In genomic region chr11:88543771-88544170, GRCm38 (mm10) we compare ENCODE assay signal across 33 mouse cellular contexts.
A peak's percentile ranks its signal among the peaks of the same experiment; 100 is the strongest.
DNase-seq lines count a peak whose midpoint lies in the region; ATAC-seq and TF ChIP-seq lines count a peak whose summit lies in the region.
"Had no signal": no experiment of that assay in that cellular context is flagged by ENCODE, and none has a peak within 500 bp of the region (broad histone marks: within the 10 kb centered on the region; RNA-seq: fewer than 3 reads in every experiment).

No protein-coding gene starts in this region.

- TF ChIP-seq EP300 in lung, postnatal 0 days (IDR thresholded peaks at IDR 0.05) = no peak
- 0 out of 2 replicates have a peak, but pooled peaks have one; percentile 24 for TF ChIP-seq EP300 in ES-Bruce4 (IDR thresholded peaks at IDR 0.05; ENCODE audit: insufficient read depth, low read depth, low read length)

- H3K9me3 ChIP-seq in lung, postnatal 0 days (ENCODE audit: low read length) = no peaks in the 10 kb centered on the region
- H3K9me3 ChIP-seq in ES-Bruce4 (replicated peaks; ENCODE audit: control insufficient read depth, insufficient read depth, low read length, poor library complexity, severe bottlenecking) = no peaks in the 10 kb centered on the region
- H3K9me3 ChIP-seq in hindbrain, embryonic 16.5 days (ENCODE audit: control insufficient read depth, low read length) = no peaks in the 10 kb centered on the region
- H3K9me3 ChIP-seq: forebrain, embryonic 12.5 days; kidney, embryonic 15.5 days; limb, embryonic 13.5 days; liver, embryonic 12.5 days had no signal

- H3K4me1 ChIP-seq in lung, postnatal 0 days (ENCODE audit: insufficient read depth, low read depth, low read length) = peaks cover 15% of the 10 kb centered on the region; the same call in 1 of the 2 replicates
- peaks cover 10% of the 10 kb centered on the region for H3K4me1 ChIP-seq in ES-Bruce4 (ENCODE audit: control insufficient read depth, insufficient read depth, low read length)
- H3K4me1 ChIP-seq in hindbrain, embryonic 16.5 days (ENCODE audit: control insufficient read depth, insufficient read depth, low read depth, low read length) = peaks cover 56% of the 10 kb centered on the region

- TF ChIP-seq POLR2A in ES-Bruce4 (IDR thresholded peaks at IDR 0.05; ENCODE audit: insufficient read depth, low read length) = no peak

- DNase-seq in lung, postnatal 0 days (ENCODE audit: low spot score) = peak; percentile 3
- no peak for DNase-seq in lung, postnatal 14 days
- peak; percentile 50 for DNase-seq in R1 (ENCODE audit: low read depth, low spot score)
- DNase-seq in cerebellum, postnatal 36 days = no peak
- DNase-seq in ovary, postnatal 36 days (ENCODE audit: low spot score) = no peak
- DNase-seq: adrenal gland, adult 2 months; adrenal gland, postnatal 36 days; cerebellum, adult 18-20 months; cerebellum, postnatal 10 days; forebrain, postnatal 0 days; gastrocnemius, postnatal 14 days; heart, adult 18-20 months; heart, postnatal 36 days; kidney, adult 18-20 months; liver, postnatal 0 days; right cerebral cortex, adult 18-20 months; thymus, adult 18-20 months; thymus, postnatal 25 days had no signal

- no peak for TF ChIP-seq CTCF in lung, postnatal 0 days (IDR thresholded peaks at IDR 0.05)
- TF ChIP-seq CTCF in ES-Bruce4 (IDR thresholded peaks at IDR 0.05; ENCODE audit: low read depth, low read length) = no peak

- WGBS in lung, postnatal 0 days = 88% methylated on average over 6 of the region's 6 CpGs
- 80% methylated on average over 6 of the region's 6 CpGs for WGBS in hindbrain, embryonic 16.5 days

- H3K36me3 ChIP-seq in lung, postnatal 0 days (ENCODE audit: insufficient read depth, low read length) = no peaks in the 10 kb centered on the region
- H3K36me3 ChIP-seq in ES-Bruce4 (ENCODE audit: control insufficient read depth, insufficient read depth, low read length, poor library complexity, severe bottlenecking) = no peaks in the 10 kb centered on the region
- no peaks in the 10 kb centered on the region for H3K36me3 ChIP-seq in hindbrain, embryonic 16.5 days (ENCODE audit: control insufficient read depth, insufficient read depth, low read length)
- H3K36me3 ChIP-seq: forebrain, embryonic 12.5 days; kidney, embryonic 15.5 days; limb, embryonic 13.5 days; liver, embryonic 12.5 days had no signal

- H3K4me3 ChIP-seq in lung, postnatal 0 days (ENCODE audit: low read depth, low read length) = no peak overlapping the region
- H3K4me3 ChIP-seq in ES-Bruce4 (ENCODE audit: low read depth, low read length) = no peak overlapping the region
- no peak overlapping the region for H3K4me3 ChIP-seq in hindbrain, embryonic 16.5 days (ENCODE audit: low read length)
- H3K4me3 ChIP-seq: erythroblast, embryonic 14.5 days; forebrain, embryonic 12.5 days; kidney, embryonic 15.5 days; layer of hippocampus, adult 2 months; limb, embryonic 13.5 days; liver, embryonic 12.5 days; myocyte had no signal

- ATAC-seq in lung, postnatal 0 days = no peak
- no peak for ATAC-seq in hindbrain, embryonic 16.5 days
- ATAC-seq: activated CD4-positive, CD25-positive, alpha-beta regulatory T cell, adult 4 months; forebrain, postnatal 0 days; inflammation-experienced regulatory T-cells, adult 6 months; liver, embryonic 12.5 days; liver, postnatal 0 days had no signal

- no peak overlapping the region for H3K4me2 ChIP-seq in lung, postnatal 0 days (replicated peaks; ENCODE audit: low read depth, low read length)
- H3K4me2 ChIP-seq in hindbrain, embryonic 16.5 days (ENCODE audit: low read length) = no peak overlapping the region
- H3K4me2 ChIP-seq: forebrain, embryonic 12.5 days; heart, embryonic 11.5 days; kidney, embryonic 15.5 days; limb, embryonic 13.5 days; liver, embryonic 12.5 days had no signal

- H3K27ac ChIP-seq in lung, postnatal 0 days (ENCODE audit: low read length) = no peak overlapping the region
- H3K27ac ChIP-seq in ES-Bruce4 (ENCODE audit: insufficient read depth, low read length) = no peak overlapping the region
- H3K27ac ChIP-seq in hindbrain, embryonic 16.5 days (ENCODE audit: low read depth, low read length) = 0 out of 2 replicates have a peak overlapping the region, but pooled peaks have one; percentile 5
- H3K27ac ChIP-seq: kidney, embryonic 15.5 days; limb, embryonic 13.5 days; liver, embryonic 12.5 days; macrophage; stomach, postnatal 0 days had no signal

- H3K9ac ChIP-seq in lung, postnatal 0 days (replicated peaks; ENCODE audit: low read depth) = no peak overlapping the region
- no peak overlapping the region for H3K9ac ChIP-seq in ES-Bruce4 (ENCODE audit: low read depth, poor library complexity, severe bottlenecking)
- H3K9ac ChIP-seq in hindbrain, embryonic 16.5 days (ENCODE audit: low read depth, low read length) = no peak overlapping the region; the same call in 1 of the 2 replicates
- H3K9ac ChIP-seq: forebrain, embryonic 12.5 days; forebrain, postnatal 0 days; kidney, embryonic 15.5 days; limb, embryonic 13.5 days; liver, embryonic 12.5 days; liver, postnatal 0 days had no signal

- H3K27me3 ChIP-seq in lung, postnatal 0 days (replicated peaks; ENCODE audit: insufficient read depth, low read length) = no peaks in the 10 kb centered on the region
- no peaks in the 10 kb centered on the region for H3K27me3 ChIP-seq in ES-Bruce4 (ENCODE audit: control insufficient read depth, insufficient read depth, low read length, poor library complexity, severe bottlenecking)
- no peaks in the 10 kb centered on the region for H3K27me3 ChIP-seq in hindbrain, embryonic 16.5 days (replicated peaks; ENCODE audit: control insufficient read depth, insufficient read depth, low read length)
- H3K27me3 ChIP-seq: CH12.LX; forebrain, embryonic 12.5 days; kidney, embryonic 15.5 days; liver, embryonic 12.5 days had no signal

Comparison
In these comparisons a context has a peak if more than half of its experiments do, and no peak if none do; other contexts are left out.
1. DNase-seq: peak in lung, postnatal 0 days (single experiment) and R1 (single experiment); none in lung, postnatal 14 days (single experiment), cerebellum, postnatal 36 days (0 of 2) and ovary, postnatal 36 days (single experiment).